Mouse (Mus musculus): Measurements from ENCODE around the gene Ypel5. TPM values are rescaled to one million over a fixed set of nuclear protein-coding genes. Genes with fewer than 3 reads are reported as not detected.

Ypel5 gene
- polyA plus RNA-seq, 1 experiment from 2014 or later, result 53.8 TPM

- Histone ChIP-seq H3K27me3 (ENCODE audit: control insufficient read depth, insufficient read depth, low read length) (no peaks in the 10 kb centered on the region), H3K4me1 (ENCODE audit: control insufficient read depth, insufficient read depth, low read length) (no peaks in the 10 kb centered on the region), H3K4me3 (ENCODE audit: low read depth, low read length) (no peak overlapping the region), H3K4me2 (ENCODE audit: low read depth, low read length) (no peak overlapping the region), H3K9ac (replicated peaks; ENCODE audit: low read length) (no peak overlapping the region), H3K27ac (replicated peaks; ENCODE audit: low read depth, low read length) (no peak overlapping the region), H3K9me3 (replicated peaks; ENCODE audit: control insufficient read depth, low read length) (no peaks in the 10 kb centered on the region), H3K36me3 (replicated peaks; ENCODE audit: control insufficient read depth, insufficient read depth, low read depth, low read length) (no peaks in the 10 kb centered on the region)
- no peak for ATAC-seq (replicated peaks; ENCODE audit: insufficient number of reproducible peaks, low FRiP score, low TSS enrichment, low read depth)
- peak; percentile 26 for DNase-seq (ENCODE audit: low spot score)
- WGBS, result 32% methylated on average over 7 of the region's 7 CpGs
Measured at GRCm38 (mm10) chr17:72809942-72810654, 26.2 kb upstream of the Ypel5 start.

- H3K9ac ChIP-seq (replicated peaks; ENCODE audit: low read length), result no peak overlapping the region
- H3K36me3 ChIP-seq (replicated peaks; ENCODE audit: control insufficient read depth, insufficient read depth, low read depth, low read length), result no peaks in the 10 kb centered on the region
- DNase-seq (ENCODE audit: low spot score) (peak; percentile 74), ATAC-seq (replicated peaks; ENCODE audit: insufficient number of reproducible peaks, low FRiP score, low TSS enrichment, low read depth) (no peak)
- no peak overlapping the region for H3K27ac ChIP-seq (replicated peaks; ENCODE audit: low read depth, low read length)
- WGBS, result 16% methylated on average over 12 of the region's 12 CpGs
- no peak overlapping the region for H3K4me2 ChIP-seq (ENCODE audit: low read depth, low read length)
- no peaks in the 10 kb centered on the region for H3K9me3 ChIP-seq (replicated peaks; ENCODE audit: control insufficient read depth, low read length)
- no peaks in the 10 kb centered on the region for H3K4me1 ChIP-seq (ENCODE audit: control insufficient read depth, insufficient read depth, low read length)
- no peak overlapping the region for H3K4me3 ChIP-seq (ENCODE audit: low read depth, low read length)
- no peaks in the 10 kb centered on the region for H3K27me3 ChIP-seq (ENCODE audit: control insufficient read depth, insufficient read depth, low read length)
Measured at GRCm38 (mm10) chr17:72813419-72814315, 22.6 kb upstream of the Ypel5 start.

- Histone ChIP-seq H3K4me3 (ENCODE audit: low read depth, low read length) (no peak overlapping the region), H3K27ac (replicated peaks; ENCODE audit: low read depth, low read length) (no peak overlapping the region), H3K9me3 (replicated peaks; ENCODE audit: control insufficient read depth, low read length) (no peaks in the 10 kb centered on the region), H3K9ac (replicated peaks; ENCODE audit: low read length) (no peak overlapping the region), H3K4me1 (ENCODE audit: control insufficient read depth, insufficient read depth, low read length) (no peaks in the 10 kb centered on the region), H3K4me2 (ENCODE audit: low read depth, low read length) (no peak overlapping the region), H3K27me3 (ENCODE audit: control insufficient read depth, insufficient read depth, low read length) (no peaks in the 10 kb centered on the region), H3K36me3 (replicated peaks; ENCODE audit: control insufficient read depth, insufficient read depth, low read depth, low read length) (no peaks in the 10 kb centered on the region)
- no peak for DNase-seq (ENCODE audit: low spot score)
- ATAC-seq (replicated peaks; ENCODE audit: insufficient number of reproducible peaks, low FRiP score, low TSS enrichment, low read depth), result no peak
- 80% methylated on average over 5 of the region's 5 CpGs for WGBS
Measured at GRCm38 (mm10) chr17:72817574-72817973, 18.7 kb upstream of the Ypel5 start.

GRCm38 (mm10) chr17:72819714-72820113, 16.5 kb upstream of the Ypel5 start:
- no peak overlapping the region for H3K9ac ChIP-seq (replicated peaks; ENCODE audit: low read length)
- no peaks in the 10 kb centered on the region for H3K9me3 ChIP-seq (replicated peaks; ENCODE audit: control insufficient read depth, low read length)
- H3K27me3 ChIP-seq (ENCODE audit: control insufficient read depth, insufficient read depth, low read length), result no peaks in the 10 kb centered on the region
- no peak overlapping the region for H3K4me3 ChIP-seq (ENCODE audit: low read depth, low read length)
- no peak overlapping the region for H3K27ac ChIP-seq (replicated peaks; ENCODE audit: low read depth, low read length)
- 70% methylated on average over 2 of the region's 2 CpGs for WGBS
- no peaks in the 10 kb centered on the region for H3K4me1 ChIP-seq (ENCODE audit: control insufficient read depth, insufficient read depth, low read length)
- H3K36me3 ChIP-seq (replicated peaks; ENCODE audit: control insufficient read depth, insufficient read depth, low read depth, low read length), result no peaks in the 10 kb centered on the region
- ATAC-seq (replicated peaks; ENCODE audit: insufficient number of reproducible peaks, low FRiP score, low TSS enrichment, low read depth) (no peak), DNase-seq (ENCODE audit: low spot score) (no peak)
- H3K4me2 ChIP-seq (ENCODE audit: low read depth, low read length), result no peak overlapping the region

- Histone ChIP-seq H3K9me3 (replicated peaks; ENCODE audit: control insufficient read depth, low read length) (no peaks in the 10 kb centered on the region), H3K27ac (replicated peaks; ENCODE audit: low read depth, low read length) (no peak overlapping the region), H3K4me2 (ENCODE audit: low read depth, low read length) (no peak overlapping the region), H3K9ac (replicated peaks; ENCODE audit: low read length) (no peak overlapping the region), H3K4me1 (ENCODE audit: control insufficient read depth, insufficient read depth, low read length) (no peaks in the 10 kb centered on the region), H3K27me3 (ENCODE audit: control insufficient read depth, insufficient read depth, low read length) (no peaks in the 10 kb centered on the region), H3K36me3 (replicated peaks; ENCODE audit: control insufficient read depth, insufficient read depth, low read depth, low read length) (no peaks in the 10 kb centered on the region), H3K4me3 (ENCODE audit: low read depth, low read length) (no peak overlapping the region)
- no peak for DNase-seq (ENCODE audit: low spot score)
- no peak for ATAC-seq (replicated peaks; ENCODE audit: insufficient number of reproducible peaks, low FRiP score, low TSS enrichment, low read depth)
- WGBS, result 64% methylated on average over 4 of the region's 4 CpGs
Measured at GRCm38 (mm10) chr17:72820425-72820824, 15.8 kb upstream of the Ypel5 start.

GRCm38 (mm10) chr17:72821923-72822322, 14.3 kb upstream of the Ypel5 start:
- no peaks in the 10 kb centered on the region for H3K4me1 ChIP-seq (ENCODE audit: control insufficient read depth, insufficient read depth, low read length)
- WGBS, result 57% methylated on average over 1 of the region's 1 CpGs
- ATAC-seq (replicated peaks; ENCODE audit: insufficient number of reproducible peaks, low FRiP score, low TSS enrichment, low read depth), result no peak

GRCm38 (mm10) chr17:72826916-72827534, 9.2 kb upstream of the Ypel5 start:
- Histone ChIP-seq H3K9ac (replicated peaks; ENCODE audit: low read length) (no peak overlapping the region), H3K4me1 (ENCODE audit: control insufficient read depth, insufficient read depth, low read length) (no peaks in the 10 kb centered on the region), H3K4me2 (ENCODE audit: low read depth, low read length) (no peak overlapping the region), H3K9me3 (replicated peaks; ENCODE audit: control insufficient read depth, low read length) (no peaks in the 10 kb centered on the region), H3K36me3 (replicated peaks; ENCODE audit: control insufficient read depth, insufficient read depth, low read depth, low read length) (no peaks in the 10 kb centered on the region), H3K27ac (replicated peaks; ENCODE audit: low read depth, low read length) (no peak overlapping the region), H3K4me3 (ENCODE audit: low read depth, low read length) (no peak overlapping the region), H3K27me3 (ENCODE audit: control insufficient read depth, insufficient read depth, low read length) (no peaks in the 10 kb centered on the region)
- DNase-seq (ENCODE audit: low spot score) (no peak), ATAC-seq (replicated peaks; ENCODE audit: insufficient number of reproducible peaks, low FRiP score, low TSS enrichment, low read depth) (no peak)
- WGBS, result 89% methylated on average over 3 of the region's 3 CpGs

More at GRCm38 (mm10) chr17:72821923-72822322, 14.3 kb upstream of the Ypel5 start:
- peak; percentile 18 for DNase-seq (ENCODE audit: low spot score)
- no peaks in the 10 kb centered on the region for H3K9me3 ChIP-seq (replicated peaks; ENCODE audit: control insufficient read depth, low read length)
- no peaks in the 10 kb centered on the region for H3K36me3 ChIP-seq (replicated peaks; ENCODE audit: control insufficient read depth, insufficient read depth, low read depth, low read length)
- no peak overlapping the region for H3K27ac ChIP-seq (replicated peaks; ENCODE audit: low read depth, low read length)
- H3K4me2 ChIP-seq (ENCODE audit: low read depth, low read length), result no peak overlapping the region
- no peak overlapping the region for H3K4me3 ChIP-seq (ENCODE audit: low read depth, low read length)
- no peak overlapping the region for H3K9ac ChIP-seq (replicated peaks; ENCODE audit: low read length)
- H3K27me3 ChIP-seq (ENCODE audit: control insufficient read depth, insufficient read depth, low read length), result no peaks in the 10 kb centered on the region

Measured in embryonic facial prominence, embryonic 11.5 days (tissue).